Mouse (Mus musculus) cerebellum, adult 9-10 months (tissue): ENCODE data around the gene Rilp.
"Not testable (repeated sequence)": the region's sequence is repeated elsewhere in the genome, so short reads cannot be mapped to it uniquely, and the experiment has no call there.

Experiments used
- DNase-seq: peaks from one replicate; pipeline ENCODE4 v3.0.0; 2022

Gene Rilp

DNA sequence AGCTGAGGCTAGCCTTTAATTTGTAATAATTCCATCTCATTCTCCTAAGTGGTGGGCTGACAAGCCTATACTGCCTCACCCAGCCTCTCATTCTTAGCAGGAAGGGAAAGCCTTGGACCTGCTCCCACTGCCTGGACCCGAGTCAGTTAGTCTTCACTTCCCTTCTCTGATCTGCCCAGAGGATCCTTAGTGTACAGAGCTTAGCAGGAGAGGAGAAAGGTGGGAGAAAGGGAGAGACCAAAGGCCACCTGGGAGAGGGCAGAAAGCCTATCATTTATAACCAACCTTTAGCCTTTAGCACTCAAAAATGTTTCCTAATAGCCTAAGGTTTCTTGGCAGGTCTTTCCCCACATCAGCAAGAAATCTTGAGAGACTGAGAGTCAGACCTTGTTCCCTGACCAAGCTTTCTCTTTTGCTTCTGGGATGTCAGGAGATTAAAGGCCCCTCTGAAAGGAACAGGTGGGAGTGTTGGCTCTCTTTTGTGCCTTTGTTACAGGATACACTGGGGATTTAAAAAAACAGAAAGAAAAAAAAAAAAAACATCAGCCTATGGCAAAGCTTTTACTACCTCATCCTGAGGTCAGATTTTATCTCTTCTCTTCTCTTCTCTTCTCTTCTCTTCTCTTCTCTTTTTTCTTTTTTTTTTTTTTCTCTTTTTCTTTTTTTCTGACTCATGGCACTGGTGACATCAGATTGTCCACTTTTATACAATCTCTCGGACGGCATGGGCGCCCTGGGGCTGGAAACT, 24.6 kb downstream of the Rilp start:
- peak; percentile 74 for DNase-seq

DNA sequence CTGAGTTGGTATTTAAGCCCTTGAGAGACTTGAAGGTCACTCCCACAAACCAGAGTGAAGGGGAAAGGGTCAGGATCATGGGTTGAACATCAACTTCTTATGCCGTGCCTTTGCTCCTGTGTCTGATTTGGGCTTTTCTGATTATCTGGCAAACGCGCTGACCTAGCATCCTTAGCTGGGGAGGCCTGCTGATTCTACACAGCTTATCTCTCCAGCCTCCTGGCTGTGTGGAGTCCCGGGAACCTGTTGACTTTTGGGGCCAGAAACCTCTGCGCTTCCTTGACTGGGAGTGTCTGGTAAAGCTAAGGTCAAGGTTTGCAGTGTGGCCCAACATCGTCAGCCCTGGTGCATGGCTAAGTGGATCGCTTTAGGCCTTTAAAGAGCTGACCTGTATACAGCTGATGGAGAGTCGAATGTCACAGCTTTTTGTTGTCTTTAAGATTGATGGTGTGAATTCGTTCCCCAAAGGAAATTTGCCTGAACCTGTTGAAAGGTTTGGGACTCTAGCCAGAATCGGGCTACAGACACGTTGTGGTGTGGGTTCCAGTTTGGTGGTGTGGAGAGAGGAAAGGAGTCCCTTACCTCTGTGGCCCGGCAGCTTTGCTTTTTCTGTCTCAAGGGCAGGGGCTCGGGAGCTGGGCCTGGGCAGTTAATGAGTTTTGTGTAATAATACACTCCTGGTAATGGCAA, 25.4 kb downstream of the Rilp start:
- DNase-seq = peak; percentile 68

DNA sequence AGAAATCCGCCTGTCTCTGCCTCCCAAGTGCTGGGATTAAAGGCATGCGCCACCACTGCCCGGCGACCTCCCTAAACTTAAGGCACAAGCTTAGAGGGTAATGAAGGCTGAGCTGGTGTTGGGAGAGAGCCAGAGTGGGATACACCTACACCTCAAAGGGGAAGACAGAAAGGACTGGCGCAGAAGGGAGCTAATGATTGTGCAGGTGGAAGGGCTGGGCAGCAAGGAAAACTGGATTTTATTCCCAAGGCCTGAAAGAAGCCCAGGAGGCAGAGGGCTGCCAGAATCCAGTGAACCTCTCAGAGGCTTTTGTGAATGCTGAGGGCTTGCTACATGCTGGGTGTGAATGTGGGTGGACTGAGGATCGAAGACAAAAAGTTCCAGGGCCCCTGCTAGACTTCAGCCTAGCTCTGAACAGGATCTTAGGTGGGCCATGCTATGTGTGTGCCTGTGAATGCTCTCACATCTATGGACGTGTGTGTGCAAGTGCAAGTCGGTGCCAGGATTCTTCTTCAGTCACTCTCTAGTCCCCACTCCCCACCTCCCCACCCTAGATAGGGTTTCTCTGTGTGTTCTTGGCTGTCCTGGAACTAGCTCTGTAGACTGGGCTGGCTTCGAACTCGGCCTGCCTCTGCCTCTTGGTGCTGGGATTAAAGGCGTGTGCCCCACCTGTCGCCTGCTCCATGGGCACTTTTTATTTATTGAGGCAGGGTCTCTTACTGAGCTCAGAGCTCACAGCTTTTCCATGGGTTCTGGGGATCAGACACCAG, 26.5 kb downstream of the Rilp start:
- DNase-seq = peak; percentile 58

DNA sequence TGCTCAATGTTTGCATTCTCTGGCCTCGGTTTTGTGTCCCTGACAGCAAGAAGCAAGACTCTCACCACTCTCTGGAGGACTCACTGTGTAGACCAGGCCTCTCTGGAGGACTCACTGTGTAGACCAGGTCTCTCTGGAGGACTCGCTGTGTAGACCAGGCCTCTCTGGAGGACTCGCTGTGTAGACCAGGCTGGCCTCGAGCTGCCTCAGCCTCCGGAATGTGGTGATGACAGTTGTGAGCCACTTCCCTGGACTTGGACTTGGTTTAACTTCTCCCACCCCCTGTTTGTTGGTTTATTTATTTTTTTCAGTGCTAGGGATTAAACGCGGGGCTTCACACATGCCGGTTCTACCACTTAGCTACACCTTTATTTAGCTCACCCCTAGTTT, 27.1 kb downstream of the Rilp start:
- DNase-seq = peak; percentile 58

DNA sequence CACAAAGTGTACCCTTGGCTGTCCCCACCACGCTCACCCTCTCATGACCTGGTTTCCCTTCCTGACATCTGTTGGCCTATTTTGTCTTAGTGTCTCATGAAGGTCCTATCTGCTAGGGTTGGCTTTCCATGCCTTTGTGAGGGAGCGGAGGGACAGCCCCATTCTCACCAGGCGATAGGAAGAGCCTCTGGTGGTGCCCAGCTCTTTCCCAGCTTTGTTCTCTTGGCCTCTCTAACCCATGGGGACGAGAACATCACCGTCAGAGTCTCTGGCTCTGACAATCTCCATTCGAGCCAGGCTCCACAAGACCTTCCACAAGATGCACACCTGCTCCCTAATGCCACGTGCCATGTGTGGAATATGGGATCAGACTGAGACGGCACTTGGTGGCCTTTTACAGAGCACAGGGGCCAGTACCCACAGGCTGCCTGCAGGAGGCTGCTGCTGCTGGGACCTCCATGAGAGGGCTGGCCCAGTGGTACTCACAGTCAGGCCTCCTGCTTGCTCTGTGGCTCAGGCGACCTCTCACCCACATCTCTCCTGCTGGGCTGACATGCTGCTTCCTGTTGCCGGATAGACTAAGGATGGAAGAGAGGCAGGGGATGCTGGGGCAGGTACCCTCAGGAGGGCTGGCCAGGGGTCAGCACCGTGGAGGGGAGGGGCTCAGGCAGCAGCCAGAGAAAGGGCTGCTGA, 27.7 kb downstream of the Rilp start:
- DNase-seq = peak; percentile 79

DNA sequence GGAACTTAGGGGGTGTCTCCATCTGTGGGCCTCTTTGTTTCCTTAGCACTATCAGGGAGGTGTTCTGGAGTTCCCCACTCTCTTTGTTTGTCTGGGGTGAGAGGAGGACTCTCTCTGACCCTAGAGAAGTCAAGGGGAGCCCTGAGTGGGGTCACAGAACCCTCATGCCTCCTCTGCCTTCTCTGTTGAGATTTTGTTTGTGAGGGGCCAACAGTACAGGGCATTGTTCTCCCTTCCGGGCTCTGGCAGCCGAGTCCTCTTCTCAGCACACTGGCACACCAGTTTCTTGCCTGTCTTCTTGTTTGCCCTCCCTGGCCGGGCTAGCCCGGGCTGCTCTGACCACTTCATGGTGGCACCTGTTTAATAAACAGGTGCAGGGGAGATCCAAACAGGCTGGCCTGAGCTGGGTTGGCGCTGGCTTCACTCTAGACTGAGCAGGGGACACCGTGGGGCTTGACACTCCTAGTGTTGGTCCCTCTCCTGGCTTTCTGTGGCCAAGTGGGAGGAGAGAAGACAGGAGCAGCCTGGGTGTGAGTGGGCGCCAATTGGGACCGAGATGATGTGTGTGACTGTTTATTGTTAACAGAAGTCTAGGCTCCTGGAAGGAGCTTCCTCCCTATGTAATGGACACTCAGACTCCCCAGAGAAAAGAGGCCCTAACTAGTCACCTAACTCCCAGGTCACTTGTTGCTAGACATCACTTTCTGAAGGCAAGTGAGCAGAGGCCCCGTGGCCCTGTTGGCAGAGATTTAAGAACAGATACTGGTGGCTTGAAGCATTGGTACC, 28.5 kb downstream of the Rilp start:
- DNase-seq = peak; percentile 68

DNA sequence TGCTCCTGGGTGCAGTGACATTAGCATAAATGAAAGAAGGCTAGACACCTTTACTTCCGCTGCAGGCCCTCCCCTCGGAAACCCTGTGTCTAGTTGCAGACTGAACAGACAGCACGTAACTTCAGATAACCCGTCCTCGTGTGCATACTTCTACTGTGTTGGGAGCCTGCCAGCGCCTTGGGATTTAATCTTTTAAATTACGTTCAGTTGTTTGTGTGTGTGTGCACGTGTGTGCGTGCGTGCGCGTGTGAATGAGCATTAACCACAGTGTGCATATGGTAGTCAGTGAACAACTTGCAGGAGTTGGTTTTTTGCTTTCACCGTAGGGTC, 29.0 kb downstream of the Rilp start:
- no peak for DNase-seq

DNA sequence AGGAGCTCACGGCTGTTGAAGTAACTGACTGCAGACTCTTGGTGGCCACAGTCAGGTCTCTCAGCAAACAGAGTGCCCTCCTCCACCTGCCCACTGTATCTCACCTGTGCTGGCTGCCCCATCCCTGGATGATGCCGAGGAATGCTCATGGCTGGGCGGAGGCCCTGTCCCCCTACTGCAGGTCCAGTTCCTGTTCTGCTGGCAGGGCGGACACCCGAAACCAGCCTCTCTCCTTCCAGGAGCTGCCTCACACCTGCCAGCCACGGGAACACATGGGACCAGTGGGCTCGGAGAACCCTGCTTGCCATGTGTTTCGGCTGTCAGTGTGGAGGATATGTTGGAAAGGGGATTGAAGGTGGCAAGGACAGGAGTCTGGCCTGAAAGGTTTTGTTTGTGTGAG, 30.3 kb downstream of the Rilp start:
- peak; percentile 55 for DNase-seq

DNA sequence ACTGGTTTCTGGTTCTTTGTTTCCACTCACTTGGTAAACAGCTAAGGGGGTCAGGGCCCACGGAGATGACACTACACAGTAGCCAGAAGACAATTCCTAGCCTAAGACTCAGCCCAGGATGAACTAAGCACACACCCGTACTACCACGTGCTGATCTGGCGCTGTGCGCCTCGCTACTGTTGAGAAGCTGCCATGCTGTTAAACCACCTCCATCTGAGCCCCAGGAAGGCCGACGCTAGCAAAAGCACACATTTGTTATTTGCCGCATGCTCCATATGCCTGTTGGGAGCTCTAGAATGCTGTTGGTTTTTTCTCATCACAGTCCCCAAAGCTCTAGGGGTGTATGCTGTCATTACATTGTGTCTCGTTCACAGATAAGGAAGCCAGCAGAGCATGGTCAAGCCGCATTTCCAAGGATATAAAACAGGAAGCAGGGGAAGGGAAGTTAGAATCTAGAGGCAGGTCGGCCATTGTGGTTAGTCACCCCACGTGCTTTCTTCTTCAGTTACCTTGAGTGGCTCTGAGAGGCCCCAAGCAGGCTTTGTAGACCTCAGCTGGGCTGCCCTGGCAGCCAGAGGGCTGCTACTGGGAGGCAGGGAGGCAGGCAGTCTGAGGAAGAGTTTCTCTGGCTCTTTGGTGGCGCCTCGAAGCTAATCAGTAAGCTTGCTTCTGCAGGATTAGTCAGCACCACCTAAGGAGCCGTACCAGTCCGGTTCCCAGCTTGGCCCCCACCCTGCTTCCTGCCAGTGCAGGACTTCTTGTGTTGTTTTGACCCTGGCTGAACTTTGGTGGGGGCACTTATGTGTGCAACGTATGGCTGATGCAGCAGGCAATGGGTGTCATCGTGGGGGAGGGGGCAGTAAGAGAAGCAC, 31.1 kb downstream of the Rilp start:
- peak; percentile 60 for DNase-seq

DNA sequence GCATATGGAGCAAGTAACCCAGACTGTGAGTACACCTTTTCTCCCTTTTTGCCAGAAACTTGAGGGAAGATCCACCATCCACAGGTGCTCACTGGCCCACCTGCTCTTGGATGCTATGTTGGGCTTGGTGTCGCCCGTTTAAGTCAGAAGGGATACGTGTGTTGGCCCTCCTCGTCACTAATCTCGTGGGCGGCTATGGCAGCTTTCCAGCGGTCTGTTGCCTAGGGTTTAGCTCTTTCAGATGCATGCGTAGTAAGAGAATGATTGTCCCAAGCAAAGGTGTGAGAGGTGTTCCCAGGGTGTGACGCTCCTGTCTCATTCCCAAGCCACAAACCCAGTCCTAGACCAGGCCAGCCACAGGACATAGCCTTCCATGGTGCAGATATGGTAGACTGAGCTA, 34.8 kb downstream of the Rilp start:
- DNase-seq = peak; percentile 65

DNA sequence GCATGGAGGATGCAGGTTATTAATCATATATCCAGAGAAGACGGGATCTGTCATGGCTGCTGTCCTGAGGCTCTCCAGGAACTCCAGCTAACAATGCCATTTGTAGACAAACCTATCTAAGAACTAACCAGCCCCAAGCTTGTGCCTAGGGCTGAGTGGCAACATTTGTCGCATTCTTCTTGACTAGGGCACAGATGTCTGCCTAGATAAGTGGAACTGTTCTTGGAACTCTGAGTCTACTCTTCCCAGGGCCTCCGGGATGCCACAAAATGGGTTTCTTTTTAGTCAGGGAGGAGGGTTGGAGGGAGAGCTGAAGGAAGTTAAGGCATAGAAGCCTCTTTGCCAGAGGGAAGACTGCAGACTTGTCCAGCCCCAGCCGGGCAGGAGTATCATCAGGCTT, 36.2 kb downstream of the Rilp start:
- DNase-seq = no peak

DNA sequence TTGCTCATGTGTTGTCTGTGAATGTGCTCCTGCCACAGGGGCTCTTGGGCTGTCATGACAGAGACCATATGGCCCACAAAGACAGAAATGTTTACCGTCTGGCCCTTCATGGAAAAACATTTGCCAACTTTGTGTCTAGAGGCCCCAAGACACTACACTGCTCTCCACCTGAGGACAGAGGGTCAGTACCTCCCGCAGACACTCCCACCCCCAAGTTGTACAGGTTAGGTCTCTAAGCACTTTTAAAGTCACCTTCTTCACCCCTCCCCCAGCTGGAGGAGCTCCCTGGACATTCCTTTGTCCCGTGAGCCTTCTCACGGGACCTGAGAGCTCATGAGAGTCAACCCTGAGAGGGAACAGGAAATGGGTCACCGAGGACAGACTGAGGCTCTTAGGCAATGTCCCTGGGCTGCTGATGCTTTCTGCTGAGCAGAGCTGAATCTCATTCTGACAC, 39.8 kb downstream of the Rilp start:
- peak; percentile 70 for DNase-seq

DNA sequence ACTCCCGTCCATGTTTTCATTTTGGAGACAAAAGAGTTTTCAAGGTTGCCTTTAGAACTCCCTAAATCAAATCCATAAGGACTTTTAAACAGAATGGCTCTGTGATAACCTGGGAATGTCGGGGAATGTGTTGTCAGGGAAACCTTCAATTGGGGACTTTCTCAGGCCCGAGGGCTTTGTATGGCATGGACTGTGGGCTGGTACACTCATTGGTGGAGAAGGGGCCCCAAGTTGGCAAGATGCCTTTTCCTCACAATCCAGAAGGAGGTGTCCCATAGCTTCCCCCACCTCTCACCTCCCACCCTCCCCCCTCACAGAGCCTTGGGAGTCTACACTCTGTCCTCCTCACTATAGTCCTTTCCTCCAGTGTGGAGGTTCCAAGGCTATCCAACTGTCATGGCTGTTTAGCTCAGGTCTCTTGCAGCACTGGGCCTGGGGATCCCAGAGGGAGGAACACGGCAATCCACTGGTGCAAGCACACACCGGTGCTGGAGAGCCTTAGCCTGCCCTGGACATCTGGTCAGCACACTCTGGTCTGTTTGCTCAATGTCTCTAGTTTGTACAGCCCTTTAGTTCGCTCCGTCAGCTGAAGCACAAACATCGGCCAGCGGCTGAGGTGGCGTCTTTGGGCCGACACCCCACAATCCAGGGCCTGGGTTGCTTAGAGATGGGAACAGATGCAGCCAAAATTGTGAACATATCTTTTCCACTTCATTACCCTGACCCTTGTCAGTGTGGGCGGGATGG, 40.5 kb downstream of the Rilp start:
- DNase-seq = peak; percentile 45

DNA sequence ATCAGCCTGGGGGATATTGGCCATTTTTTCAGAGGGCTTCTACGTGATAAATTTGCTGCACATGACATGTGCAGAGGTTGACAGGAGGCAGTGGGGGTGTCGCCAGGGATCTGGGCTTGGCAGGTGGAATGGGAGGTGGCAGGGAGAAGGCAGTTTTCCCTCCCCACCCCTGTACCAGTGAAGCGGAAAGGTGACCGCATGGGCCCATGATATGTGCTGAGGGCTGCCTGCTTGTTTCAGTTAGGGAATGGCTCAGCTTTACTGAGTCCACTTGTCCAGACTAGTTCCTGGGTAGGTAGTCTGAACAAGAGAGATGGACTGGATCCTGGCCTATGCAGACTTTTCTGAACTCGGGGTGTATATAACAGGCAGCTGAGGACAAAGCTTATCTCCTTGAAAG, 41.4 kb downstream of the Rilp start:
- peak; percentile 53 for DNase-seq

DNA sequence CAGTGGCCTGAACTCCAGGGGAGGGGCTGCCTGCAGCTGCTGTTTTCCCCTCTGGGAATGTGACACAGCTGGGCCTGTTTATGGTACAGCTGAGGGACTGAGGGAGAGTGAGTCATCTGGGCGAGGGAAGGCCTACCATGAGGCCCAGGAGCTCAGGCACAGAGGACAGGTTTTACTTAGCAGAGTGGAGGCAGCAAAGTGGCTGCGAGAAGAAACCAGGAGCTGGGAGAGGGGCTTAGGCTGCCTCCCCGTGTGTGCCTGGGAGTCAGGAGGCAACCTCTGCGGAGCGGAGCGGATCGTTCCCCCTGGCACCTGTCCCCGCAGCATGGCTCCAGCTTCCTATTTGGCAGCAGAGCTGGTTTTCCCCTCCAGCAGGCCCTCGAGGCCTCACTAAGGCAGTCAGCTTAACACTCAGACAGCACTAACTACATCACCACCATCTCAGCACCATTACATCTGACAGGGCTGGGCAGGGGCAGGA, 42.1 kb downstream of the Rilp start:
- peak; percentile 84 for DNase-seq

DNA sequence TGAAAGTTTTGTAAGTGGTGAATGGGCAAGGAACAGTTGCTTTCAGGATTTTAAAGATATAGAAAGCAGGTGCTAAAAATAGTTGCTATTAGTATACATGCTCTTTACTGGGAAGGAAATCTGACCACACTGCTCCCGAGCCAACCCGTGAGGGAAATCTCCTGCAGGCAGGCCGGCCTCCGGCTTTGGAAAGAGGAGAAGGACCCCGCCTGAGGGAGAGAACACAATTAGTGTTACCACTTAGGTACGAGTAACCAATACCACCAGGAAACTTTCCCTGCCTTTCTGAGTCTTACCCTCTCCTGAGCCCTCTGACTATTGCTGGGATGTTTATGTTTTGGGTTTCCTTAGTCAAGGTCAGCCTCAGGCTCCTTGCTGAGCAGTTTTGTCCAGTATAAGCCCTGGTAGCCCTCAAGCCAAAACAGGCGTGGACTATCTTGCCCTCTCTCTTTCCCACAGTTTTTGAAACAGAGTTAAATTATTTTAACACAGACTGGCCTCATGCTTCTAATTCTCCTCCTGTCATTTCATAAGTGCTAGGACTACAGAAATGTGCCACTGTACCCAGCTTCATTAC, 43.1 kb downstream of the Rilp start:
- DNase-seq = no peak

DNA sequence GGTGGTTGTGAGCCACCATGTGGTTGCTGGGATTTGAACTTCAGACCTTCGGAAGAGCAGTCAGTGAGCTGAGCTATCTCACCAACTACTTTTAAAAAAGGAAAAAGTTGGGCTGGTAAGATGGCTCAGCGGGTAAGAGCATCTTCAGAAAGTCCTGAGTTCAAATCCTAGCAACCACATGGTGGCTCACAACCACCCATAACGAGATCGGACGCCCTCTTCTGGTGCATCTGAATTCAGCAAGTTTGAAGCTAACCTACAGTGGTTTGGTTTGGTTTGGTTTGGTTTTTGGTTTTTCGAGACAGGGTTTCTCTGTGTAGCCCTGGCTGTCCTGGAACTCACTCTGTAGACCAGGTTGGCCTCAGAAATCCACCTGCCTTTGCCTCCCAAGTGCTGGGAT, 46.1 kb downstream of the Rilp start:
- not testable (repeated sequence) for DNase-seq

DNA sequence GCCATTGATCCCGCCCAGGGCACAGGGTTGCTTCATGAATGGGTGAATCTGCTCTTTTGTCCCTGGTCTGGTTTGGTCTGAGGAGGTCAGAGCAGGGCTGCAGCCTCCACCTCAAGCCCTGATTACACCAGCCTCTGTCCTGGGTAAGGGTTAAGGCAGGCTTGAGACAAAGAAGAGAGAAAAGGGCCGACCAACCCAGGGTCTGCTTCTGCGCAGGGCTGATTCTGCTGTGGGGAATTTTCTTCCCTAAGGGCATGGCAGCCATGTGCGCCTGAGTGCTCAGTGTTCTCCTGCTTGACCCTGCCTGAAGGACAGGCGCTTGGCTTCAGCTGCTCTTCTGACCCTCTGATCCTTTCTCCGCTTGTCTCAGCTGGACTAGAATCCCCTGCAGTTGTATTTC, 47.2 kb downstream of the Rilp start:
- DNase-seq = no peak

DNA sequence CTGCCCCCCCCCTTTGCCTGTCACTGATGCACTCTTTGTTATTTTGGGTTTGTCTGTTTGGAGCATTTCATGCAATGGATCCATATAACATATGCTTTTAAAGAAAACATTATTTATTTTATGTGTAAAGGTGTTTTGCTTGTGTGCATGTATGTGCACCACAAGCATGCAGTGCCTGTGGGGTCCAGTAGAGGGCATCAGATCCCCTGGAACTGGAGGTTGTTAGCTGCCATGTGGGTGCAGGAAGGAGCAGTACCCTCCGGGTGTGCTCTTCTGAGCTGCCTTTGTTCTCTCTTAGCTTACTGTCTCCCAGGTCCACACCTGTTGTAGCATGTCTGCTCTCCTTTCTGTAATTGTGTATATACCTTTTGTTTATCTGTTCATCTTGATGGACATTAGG, 48.2 kb downstream of the Rilp start:
- DNase-seq = peak; percentile 51

DNA sequence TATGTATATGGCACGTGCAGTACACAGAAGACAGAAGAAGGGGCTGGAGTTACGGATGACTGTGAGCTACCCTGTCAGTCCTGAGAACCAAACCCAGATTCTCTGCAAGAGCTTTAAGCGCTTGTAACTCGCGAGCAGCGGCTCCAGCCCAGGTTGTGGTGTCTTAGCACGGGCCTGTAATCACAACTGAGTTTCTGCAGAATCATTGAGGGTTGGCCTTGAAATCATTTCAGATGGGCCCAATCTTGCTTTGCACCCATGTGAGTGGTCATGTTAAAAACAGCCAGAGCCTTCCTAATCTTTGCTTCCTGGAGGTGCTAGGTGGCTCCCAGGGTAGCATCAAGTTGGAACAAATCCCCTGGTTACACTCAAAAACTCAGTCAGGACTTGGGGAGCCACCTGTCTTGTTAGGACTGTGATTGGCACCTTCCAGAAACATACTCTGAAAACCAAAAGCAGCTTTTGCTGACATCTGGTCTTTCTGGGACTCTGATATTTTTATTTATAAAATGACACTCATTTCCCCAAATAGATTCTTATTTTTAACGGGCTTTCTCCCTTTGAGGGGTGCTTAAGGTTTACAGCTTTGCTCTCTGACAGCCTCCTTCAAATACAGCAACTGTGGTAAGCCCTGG, 50.1 kb downstream of the Rilp start:
- DNase-seq = no peak
